Mouse (Mus musculus) G1E (cell line): ENCODE measurements at regions not wholly inside any gene's neighbourhood (a gene's known extent, or its start where the extent isn't known, plus 50 kb on each side); places are given as distances from the start of the nearest gene placed in this dataset.

ENCODE experiments used
- CTCF ChIP-seq: IDR thresholded peaks from 2 replicates; pipeline ENCODE4 v1.5.1; 2012; ENCODE audit warnings: low read depth, low read length, inconsistent platforms, mixed read lengths
- GATA1 ChIP-seq: IDR thresholded peaks from 2 replicates; pipeline ENCODE4 v1.6.1; 2012; ENCODE audit warnings: borderline replicate concordance, low read length, inconsistent platforms, mixed read lengths
- TAL1 ChIP-seq: conservative IDR thresholded peaks from 2 replicates; pipeline ENCODE4 v1.6.1; 2012; ENCODE audit warnings: low read depth, low read length, inconsistent platforms, mixed read lengths

GRCm38 (mm10) chr11:85995318-85996095 is 109.3 kb downstream of the Tbx4 start:
- TF ChIP-seq GATA1: no peak
- no peak for TF ChIP-seq CTCF
- TF ChIP-seq TAL1: no peak
